Mouse (Mus musculus) mouse trophoblast stem cell (cell line): Measurements from ENCODE around the gene Jpt1.
"Not testable (repeated sequence)": the region's sequence is repeated elsewhere in the genome, so short reads cannot be mapped to it uniquely, and the experiment has no call there.

ENCODE experiments used
- in situ Hi-C, 2 experiments: fragments of 300-500 bp; cut with MseI, MboI; formaldehyde crosslinking; loops; 2 replicates in 1 of 2; 3 replicates in 1 of 2; pipeline ENCODE4 v1.15.1; 2025

Gene Jpt1

DNA sequence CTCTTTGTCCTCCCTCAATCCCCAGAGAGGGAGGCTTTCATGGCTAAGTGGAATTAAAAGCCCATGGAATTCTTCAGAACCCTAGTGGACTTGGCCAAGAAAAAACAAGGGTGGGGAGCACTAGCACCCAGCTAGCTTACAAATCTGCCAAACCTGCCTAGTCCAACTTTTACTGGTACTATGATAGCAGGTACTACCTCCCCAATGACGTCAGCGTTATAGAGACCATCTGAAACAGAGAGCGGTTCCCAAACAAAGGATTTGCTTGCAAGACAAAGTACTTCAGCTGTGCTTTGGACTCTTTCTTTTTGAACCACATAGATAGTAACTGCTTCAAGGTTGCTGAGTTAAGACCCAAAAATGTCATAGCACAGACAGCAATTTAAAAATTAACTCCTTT lies 2.2 kb downstream of the Jpt1 start:
- in situ Hi-C loops, result no loop called here

DNA sequence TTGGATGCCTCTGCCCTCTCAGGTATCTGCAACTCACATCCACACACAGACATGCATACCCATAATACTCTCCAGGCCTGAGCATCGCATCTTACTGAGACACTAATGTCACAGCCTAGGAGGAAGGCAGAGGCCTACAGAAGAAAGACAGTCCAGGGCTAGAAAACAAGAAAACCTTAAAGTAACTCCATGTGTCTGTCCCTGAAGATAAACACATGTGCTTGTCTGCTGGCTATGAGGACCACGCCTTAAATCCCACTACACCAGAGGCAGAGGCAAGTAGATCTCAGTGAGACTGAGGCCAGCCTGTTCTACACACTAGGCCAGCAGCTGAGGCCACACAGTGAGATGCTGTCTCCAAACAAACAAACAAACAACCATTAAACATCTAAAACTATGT lies 3.1 kb downstream of the Jpt1 start:
- in situ Hi-C loops, result no loop called here

DNA sequence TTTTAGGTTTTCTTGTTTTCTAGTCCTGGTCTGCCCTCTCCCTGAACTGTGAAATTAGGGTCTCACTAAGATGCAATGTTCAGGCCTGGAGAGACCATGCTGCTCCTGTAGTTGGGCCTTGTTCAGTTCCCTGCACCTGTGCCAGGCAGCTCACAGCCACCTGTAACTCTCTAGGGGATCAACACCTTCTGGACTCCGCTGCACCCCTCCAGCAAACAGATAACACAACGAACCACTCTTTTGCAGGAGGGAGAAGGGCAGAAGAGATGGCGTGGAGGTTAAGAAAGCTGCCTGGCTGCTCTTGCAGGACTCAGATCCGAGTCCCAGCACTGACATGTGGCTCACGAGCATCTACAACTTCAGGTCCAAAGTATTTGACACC lies 3.7 kb downstream of the Jpt1 start:
- in situ Hi-C loops, result no loop called here

DNA sequence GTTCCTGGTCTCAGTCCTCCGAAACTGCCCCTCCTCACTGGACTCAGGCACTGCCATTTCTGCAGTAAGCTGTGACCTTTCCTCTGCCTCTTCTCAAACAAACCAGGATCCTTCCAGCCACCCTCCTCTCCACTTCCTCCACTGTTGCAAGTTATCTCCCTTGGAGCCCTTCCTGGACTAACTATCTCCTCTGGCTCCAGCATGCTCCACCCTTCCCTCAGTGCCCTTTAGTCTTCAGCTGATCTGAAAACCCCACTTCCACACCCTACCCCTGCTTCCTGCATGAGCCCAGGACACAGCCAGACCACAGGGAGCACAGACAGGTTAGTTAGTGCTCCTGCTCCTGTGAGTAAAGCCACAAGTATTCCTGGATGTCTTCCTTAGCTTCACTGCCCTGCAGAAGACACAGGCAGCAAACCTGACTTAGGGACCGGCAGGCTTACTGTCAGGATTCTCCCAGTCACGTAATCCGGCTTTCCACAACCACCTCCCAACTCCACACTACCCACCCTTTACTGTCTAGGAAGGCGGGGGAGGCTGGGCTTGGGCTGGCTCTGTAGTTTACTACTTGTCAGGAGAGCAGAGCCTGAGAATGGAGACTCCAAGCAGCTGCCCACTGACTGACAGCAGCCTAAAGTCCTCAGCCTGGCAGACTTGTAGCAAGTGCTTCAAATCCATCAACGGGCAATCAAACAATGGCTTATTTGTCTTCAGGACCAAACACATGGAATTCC lies 4.2 kb downstream of the Jpt1 start:
- in situ Hi-C loops, result no loop called here

DNA sequence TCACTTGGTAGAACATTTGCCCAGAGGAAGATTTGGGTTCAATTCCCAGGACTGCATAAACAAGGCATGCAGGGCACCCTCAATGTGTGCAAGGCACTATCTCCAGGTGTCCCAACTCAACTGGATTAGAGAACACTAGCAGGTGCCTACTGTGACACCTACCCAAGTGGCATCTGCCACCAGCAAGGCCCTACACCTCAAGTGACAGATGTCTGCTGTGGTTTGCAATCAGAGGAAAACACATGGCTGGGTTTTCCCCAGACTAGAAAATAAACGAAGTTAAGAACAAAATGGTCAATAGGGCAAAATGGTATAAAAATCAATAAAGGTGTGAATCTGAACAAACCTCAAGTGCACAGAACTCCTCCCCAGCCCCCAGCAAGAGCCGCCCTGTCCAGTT lies 6.1 kb downstream of the Jpt1 start:
- in situ Hi-C loops, result no loop called here

DNA sequence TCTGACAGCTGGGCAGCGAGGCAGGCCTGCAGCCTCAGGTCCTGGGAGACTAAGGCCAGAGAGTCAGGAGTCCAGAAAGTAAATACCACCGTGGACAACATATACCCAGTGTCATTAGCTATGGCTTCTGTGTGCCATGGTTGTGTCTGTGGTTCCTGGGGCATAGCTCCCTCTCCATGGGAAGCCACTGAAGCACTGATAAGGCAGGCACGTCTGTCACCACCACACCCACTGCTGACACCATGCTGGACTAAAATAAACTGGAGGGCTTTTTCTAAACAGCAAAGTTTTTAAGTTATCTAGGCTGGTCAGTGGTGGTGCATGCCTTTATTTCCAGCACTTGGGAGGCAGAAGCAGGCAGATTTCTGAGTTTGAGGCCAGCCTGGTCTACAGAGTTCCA lies 7.6 kb downstream of the Jpt1 start:
- in situ Hi-C loops, result no loop called here

DNA sequence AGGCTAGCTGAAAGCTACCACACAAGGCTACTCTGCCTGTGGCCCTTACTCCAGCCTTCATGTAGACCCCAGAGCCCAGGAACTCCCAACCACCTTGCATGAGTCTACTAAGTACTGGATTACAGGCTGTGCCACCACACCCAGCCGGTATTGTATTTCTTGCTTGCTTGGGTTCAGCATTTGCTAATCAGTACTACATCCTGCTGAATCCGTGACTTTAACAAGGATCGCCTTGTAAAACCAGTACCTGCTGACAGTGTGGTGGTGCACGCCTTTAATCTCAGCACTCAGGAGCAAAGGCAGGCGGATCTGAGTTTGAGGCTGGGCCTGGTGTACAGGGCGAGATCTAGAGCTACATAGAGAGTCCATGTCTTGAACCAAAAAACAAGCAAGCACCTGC lies 11.6 kb downstream of the Jpt1 start:
- in situ Hi-C loops, result no loop called here

DNA sequence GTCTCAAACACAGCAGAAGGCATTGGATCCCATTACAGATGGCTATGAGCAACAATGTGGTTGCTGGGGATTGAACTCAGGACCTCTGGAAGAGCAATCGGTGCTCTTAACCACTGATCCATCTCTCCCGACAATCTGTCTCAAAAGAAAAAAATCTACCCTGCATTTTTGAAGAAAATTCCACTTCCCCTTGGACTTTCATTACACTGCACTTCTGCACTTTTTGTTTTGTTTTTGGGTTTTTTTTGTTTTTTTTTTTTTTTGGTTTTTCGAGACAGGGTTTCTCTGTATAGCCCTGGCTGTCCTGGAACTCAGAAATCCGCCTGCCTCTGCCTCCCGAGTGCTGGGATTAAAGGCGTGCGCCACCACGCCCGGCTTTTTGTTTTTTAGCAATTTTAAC lies 17.6 kb downstream of the Jpt1 start:
- in situ Hi-C loops, result not testable (repeated sequence)

DNA sequence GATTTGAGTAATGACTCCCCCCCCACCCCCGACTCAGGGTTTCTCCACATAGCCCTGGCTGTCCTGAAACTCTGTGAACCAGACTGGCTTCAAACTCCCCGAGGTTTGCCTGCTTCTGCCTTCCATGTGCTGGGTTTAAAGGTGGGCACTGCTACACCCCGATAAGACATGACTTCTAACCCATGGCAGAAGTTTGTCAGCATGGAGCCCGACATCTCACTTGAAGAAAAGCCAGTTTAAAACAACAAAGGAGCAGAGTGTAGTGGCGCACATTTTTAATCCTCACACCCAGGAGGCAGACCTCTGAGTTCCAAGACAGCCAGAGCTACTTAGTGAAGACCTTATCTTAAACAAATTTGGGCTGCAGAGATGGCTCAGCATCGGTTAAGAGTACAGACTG lies 21.8 kb downstream of the Jpt1 start:
- in situ Hi-C loops, result no loop called here

DNA sequence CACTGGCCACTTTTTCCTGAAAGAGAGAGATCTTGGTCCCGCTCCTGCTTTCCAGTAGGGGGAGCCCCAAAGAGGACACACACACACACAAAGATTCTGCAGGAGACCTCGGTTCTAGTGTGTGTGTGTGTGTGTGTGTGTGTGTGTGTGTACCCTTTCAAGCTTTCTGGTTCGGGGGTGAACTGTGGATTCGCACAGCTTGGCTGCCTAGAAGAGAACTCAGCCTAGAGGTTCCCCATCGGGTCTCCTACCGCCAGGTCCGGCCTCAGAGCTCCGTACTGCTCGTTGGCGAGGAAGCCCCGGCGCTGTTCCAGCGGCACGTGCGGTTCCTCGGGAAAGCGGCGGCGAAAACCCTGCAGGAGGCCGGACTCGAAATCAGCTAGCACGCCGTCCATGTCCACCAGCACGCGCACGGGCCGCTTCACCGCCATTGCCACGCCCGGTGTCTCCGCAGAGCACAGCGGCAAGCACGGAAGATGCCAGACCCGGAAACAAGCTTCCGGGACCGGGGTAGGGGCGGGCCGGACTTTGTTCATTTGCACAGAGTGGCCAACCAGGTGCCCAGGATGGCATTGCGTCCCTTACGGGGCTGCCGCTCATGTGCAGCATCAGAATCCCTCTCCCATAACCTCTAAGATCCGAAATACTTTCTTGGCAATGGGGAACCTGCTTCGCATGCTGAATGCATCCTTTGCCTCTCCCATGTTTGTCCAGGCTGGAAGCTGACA lies 22.7 kb downstream of the Jpt1 start, which contains the start of gene Nt5c:
Nt5c (minus strand) TSS at position 507 of the 728 bp plus-strand sequence.
- in situ Hi-C loops, result no loop called here

DNA sequence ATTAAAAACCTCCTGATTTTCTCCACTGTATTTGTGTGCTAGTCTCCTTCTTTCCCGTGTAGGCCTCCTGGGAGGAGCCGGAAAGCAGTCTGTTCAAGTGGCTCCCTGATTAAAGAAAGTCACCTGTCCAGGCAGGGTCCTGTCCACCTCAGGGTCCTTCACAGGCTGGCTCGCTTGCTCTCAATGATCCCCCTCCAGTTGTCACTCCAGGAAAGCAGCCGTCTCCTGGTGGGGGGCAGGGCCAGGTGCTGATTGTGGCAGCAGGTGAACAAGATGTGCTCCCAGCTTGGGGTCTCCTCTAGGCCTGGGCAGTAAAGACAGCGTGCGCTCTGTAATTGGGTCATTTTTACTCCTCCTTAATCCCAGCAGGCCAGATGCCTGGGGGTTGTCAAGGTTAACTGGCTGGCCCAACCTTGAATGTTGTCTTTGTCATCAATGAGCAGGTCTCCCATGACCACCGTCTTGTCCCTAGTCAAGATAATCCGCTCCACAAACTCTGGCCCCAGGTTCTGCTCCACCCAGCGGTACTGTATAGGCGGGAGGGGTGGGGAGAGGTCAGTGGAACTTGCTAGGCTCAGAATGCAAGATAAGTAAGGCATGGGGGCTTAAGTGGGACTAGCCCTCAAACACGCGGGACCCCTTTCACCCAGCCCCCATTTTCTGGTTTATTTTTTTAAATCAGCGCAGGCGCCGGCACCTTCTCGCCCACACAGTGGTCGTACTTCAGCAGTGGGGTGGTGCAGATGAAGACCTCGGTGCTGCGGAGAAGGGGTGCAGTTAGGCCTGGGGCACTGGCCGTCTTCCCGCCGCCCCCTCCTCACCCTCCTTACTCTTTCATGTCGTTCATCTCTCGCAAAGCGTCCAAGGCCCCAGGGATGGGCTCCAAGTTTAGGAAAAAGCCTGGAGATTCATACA lies 23.5 kb downstream of the Jpt1 start:
- in situ Hi-C loops, result no loop called here

DNA sequence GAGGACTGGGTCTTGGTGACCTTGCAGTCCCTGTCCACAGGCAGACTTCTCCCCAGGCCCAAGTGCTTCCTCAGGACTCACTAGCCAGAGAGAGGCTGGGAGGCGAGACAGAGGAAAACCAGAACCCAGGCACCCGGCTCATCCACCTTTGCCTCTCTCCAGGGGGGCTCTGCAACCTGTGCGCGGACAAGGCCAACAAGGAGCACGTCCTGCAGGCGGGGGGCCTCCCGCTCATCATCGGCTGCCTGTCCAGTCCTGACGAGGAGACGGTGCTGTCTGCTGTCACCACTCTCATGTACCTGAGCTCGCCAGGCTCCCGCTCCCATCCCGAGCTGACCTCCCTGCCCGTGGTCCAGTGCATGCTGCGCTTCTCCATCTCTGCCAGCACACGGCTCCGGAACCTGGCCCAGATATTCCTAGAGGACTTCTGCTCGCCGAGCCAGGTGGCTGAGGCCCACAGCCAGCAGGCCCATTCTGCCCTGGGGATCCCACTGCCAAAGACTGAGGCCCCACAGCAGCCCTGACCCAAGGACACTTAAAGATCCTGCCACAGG lies 25.6 kb downstream of the Jpt1 start:
- in situ Hi-C loops, result no loop called here

DNA sequence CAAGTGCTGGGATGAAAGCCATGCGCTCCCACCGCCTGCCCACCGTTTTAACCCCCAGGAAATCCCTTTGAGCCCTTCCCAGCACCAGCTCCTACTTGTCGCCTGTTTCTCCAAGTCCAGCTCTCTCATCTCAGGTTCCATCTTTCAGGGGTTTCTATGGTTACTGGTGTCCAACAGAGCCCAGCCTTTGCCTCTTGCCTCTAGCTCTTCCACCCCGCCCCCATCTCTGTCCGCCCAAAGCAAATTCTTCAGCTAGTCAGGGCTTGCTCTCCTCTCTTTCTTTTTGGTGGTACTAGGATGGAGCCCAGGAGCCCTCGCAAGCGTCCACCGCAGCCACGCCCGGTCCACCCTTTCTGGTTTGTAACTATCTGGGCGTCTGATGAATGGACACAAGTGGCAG lies 29.0 kb downstream of the Jpt1 start:
- in situ Hi-C loops, result no loop called here

DNA sequence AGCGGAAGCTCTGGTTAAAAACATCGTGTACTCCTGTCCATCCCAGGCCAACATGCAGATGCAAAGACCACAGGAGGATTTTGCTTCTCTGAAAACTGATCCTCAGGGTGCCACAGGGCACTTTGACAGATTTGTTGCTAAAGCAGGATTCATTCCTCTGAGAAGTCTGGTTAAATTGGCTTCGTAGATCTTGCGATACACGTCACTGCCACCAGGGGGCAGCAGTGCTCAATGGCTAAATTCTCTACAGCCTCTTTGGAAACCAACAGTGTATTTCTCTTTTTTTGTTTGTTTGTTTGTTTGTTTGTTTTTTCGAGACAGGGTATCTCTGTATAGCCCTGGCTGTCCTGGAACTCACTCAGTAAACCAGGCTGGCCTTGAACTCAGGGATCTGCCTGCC lies 30.5 kb downstream of the Jpt1 start:
- in situ Hi-C loops, result no loop called here

DNA sequence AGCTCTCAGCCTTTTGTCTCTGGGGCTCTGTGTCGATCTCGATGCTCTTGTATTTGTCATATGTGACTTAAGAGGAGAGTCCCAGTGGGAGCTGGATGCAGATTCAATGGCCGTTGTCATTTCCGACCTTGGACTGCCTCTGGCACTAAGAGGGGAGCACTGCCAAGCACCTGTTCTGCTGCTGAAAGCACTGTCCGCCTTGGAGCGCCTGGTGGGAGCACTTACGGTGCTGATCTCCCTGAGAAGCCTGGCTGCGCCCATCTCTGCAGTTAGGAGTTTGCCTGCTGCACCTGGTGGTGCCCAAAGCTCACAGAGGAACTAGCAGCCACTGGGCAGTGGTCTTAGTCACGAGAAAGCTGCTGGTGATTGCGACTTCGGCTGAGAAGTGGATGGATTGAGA lies 30.9 kb downstream of the Jpt1 start:
- in situ Hi-C loops, result no loop called here

DNA sequence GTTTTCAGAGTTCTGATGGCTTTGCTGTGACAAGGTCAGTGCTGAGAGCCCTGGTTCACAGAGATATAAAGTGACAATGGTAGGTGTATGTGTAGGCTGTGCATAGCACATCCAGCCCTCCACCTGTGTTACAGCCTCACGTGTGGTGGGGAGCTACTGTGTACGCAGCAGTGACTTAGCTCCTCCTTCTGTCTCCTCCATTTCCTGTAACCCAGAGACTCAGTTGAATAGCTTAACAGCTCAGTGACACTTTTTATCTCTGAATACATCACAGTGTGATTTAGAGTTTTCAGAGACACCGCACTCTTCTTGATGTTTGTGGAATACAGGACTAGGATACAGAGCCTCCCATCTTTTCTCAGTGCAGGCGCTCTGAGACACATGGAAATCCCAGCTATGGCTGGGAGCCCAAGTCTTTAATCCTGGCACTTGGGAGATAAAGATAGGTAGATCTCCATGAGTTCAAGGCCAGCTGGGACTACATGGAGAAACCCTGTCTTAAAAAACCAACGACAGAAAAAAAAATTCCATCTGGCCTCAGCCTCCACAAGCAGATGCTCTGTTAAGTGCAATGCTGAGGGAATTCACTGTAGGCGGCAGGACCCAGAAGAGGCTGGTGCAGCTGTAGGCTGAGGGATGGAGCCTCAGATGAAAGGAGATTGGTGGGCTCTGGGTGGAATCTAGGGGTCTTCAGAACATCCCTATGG lies 32.5 kb downstream of the Jpt1 start:
- in situ Hi-C loops, result no loop called here

DNA sequence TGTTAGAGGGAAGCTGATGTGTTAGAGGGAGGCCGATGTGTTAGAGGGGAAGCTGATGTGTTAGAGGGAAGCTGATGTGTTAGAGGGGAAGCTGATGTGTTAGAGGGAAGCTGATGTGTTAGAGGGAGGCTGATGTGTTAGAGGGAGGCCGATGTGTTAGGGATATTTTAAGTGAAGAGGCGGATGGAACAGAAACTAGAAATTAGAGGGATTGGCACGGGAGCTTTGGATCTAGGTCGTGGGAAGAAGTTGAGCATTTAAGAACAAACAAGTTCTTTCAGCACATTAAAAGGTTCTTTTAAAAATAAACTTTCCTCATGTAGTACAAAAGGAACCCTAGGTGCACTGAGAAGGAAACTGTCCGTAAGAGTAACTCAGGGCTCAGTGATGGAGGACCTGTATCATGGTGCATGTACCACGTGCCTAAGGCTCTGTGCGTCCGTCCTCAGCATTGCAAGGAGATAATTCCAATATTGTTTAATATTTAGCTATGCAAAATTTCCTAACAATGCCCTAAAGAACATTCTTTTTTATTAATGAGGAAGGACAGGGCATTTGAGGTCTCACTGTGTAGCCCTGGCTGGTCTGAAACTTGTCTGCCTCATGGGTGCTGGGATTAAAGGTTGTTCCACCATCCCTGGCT lies 35.8 kb downstream of the Jpt1 start:
- in situ Hi-C loops, result no loop called here

DNA sequence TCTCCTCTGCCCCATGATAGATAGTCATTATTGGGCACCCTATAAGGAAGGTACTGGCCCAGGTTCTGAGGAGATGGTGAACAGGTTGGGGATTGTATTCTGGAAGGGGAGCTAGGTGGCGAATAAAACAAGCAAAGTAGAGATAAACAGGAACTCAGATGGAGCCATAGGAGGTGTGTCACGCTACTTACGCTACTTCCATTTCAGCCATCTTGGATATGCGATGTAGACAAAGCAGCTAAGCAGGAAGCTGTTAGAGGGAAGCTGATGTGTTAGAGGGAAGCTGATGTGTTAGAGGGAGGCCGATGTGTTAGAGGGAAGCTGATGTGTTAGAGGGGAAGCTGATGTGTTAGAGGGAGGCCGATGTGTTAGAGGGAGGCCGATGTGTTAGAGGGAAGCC lies 36.8 kb downstream of the Jpt1 start:
- in situ Hi-C loops, result not testable (repeated sequence)

DNA sequence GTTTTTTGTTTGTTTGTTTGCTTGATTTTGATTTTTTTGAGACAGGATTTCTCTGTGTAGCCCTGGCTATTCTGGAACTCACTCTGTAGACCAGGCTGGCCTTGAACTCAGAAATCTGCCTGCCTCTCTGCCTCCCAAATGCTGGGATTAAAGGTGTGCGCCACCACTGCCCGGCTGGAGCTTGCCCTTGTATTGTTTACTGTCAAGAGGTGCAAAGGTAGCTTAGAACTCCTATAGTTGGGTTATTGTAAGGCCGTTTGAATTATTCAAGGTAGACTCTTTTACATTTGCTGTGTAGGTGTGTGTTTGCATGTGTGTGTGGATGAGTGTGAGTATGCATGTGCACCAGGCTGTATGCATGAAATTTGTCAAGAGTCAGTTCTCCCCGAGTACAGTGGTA lies 37.6 kb downstream of the Jpt1 start:
- in situ Hi-C loops, result not testable (repeated sequence)

DNA sequence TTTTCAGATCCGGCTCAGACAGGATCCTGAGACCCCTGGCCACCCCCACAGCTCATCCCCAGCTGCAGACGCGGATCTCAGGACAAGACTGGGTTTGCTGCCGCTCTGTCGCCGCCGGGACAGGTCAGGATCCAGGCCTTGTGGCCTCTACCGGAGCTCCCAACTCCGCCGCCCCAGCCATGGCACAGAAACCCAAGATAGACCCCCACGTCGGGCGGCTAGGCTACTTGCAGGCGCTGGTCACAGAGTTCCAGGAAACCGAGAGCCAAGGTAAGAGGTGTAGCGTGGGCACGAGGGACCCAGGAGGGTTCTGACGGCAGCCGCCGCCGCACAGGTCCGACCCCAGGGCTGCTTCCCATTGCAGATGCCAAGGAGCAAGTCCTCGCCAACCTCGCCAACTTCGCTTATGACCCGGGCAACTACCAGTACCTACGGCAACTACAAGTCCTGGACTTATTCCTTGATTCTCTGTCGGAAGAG lies 38.4 kb downstream of the Jpt1 start:
- in situ Hi-C loops, result no loop called here
